Mouse (Mus musculus): Measurements from ENCODE around the gene Mrpl28. TPM values are rescaled to one million over a fixed set of nuclear protein-coding genes. Genes with fewer than 3 reads are reported as not detected.
"Not testable (repeated sequence)": the region's sequence is repeated elsewhere in the genome, so short reads cannot be mapped to it uniquely, and the experiment has no call there.

The Mrpl28 gene
- total and polyA plus RNA-seq, 3 experiments, result 131 to 154 (median 131) TPM

DNA sequence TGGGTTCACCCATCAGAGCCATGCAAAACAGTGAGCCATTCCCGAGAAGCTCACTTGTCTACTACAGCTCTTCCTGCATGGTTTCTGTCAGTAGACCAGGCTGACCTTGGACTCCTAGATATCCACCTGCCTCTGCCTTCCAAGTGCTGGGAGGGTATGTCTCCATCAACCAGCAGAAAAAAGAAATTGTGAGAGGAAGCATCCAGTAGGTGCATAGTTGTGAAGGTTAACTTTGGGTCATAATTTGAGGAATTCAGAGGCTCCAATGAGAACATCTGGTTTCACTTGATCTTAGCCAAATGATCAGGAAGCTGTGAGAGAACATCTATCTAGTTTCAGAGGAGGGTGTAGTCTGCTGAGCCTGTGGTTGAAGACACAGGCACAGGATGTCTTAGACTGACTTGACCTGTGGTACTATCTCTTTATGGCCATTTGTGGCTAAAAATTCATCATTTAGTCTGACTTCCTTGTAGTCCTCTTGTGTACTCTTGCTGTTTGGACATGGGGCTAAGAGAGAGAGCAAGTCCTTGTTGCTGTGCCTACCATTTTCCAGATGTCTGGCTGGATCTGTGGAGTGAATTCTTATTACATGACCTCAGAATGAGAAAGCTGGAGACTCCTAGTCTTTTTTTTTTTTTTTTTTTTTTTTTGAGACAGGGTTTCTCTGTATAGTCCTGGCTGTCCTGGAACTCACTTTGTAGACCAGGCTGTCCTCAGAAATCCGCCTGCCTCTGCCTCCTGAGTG, 28.8 kb downstream of the Mrpl28 start:
- H3K27me3 ChIP-seq (ENCODE audit: control insufficient read depth, insufficient read depth, low read length), result no peaks in the 10 kb centered on the region
- H3K4me3 ChIP-seq, result no peak overlapping the region
- intact Hi-C loops (cut with DNase I), result no loop called here
- WGBS, result 93% methylated on average over 2 of the region's 2 CpGs
- H3K9ac ChIP-seq (ENCODE audit: low read depth, low read length), result no peak overlapping the region
- H3K79me2 ChIP-seq (replicated peaks; ENCODE audit: control insufficient read depth, insufficient read depth, low read length), result peaks cover 9% of the 10 kb centered on the region
- no peak for DNase-seq
- H3K4me1 ChIP-seq (ENCODE audit: control insufficient read depth, insufficient read depth, low read length), result no peaks in the 10 kb centered on the region; the same call in 1 of the 2 replicates
- no peak for TF ChIP-seq POLR2A (IDR thresholded peaks at IDR 0.05; ENCODE audit: insufficient read depth, low read depth, low read length)
- no peak for TF ChIP-seq EP300 (IDR thresholded peaks at IDR 0.05; ENCODE audit: insufficient read depth, low read depth, low read length)
- no peak for TF ChIP-seq CTCF (IDR thresholded peaks at IDR 0.05)
- H3K27ac ChIP-seq, result no peak overlapping the region
- no peaks in the 10 kb centered on the region; the same call in 1 of the 2 replicates for H3K36me3 ChIP-seq (ENCODE audit: control insufficient read depth, insufficient read depth, low read length)

GRCm38 (mm10) chr17:26162736-26163135, 39.4 kb downstream of the Mrpl28 start:
- H3K4me1 ChIP-seq (ENCODE audit: control insufficient read depth, insufficient read depth, low read length), result no peaks in the 10 kb centered on the region
- WGBS, result 56% methylated on average over 1 of the region's 1 CpGs
- H3K27ac ChIP-seq, result peak overlapping the region; percentile 37; the same call in 1 of the 2 replicates
- no peak overlapping the region for H3K4me3 ChIP-seq
- no peak overlapping the region for H3K9ac ChIP-seq (ENCODE audit: low read depth, low read length)
- H3K79me2 ChIP-seq (replicated peaks; ENCODE audit: control insufficient read depth, insufficient read depth, low read length), result peaks cover 2% of the 10 kb centered on the region
- intact Hi-C loops (cut with DNase I), result no loop called here
- no peak for TF ChIP-seq CTCF (IDR thresholded peaks at IDR 0.05)
- TF ChIP-seq POLR2A (IDR thresholded peaks at IDR 0.05; ENCODE audit: insufficient read depth, low read depth, low read length), result no peak
- TF ChIP-seq EP300 (IDR thresholded peaks at IDR 0.05; ENCODE audit: insufficient read depth, low read depth, low read length), result no peak
- H3K27me3 ChIP-seq (ENCODE audit: control insufficient read depth, insufficient read depth, low read length), result no peaks in the 10 kb centered on the region
- no peak for DNase-seq
- peaks cover 11% of the 10 kb centered on the region for H3K36me3 ChIP-seq (ENCODE audit: control insufficient read depth, insufficient read depth, low read length)

DNA sequence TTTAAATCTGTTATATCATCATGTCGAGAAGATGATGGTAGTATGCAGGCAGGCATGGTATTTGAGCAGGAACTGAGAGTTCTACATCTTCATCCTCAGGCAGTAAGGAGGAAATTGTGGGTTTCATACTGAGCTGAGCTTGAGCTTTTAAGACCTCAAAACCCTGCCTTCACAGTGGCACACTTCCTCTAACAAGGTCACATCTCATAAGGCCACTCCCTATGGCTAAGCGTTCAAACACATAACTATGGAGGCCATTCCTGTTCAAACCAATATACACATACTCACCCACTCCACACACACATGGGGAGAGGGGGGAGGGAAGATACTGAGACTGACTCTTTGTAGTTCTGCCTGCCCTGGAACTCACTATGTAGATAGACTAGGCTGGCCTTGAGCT, 44.7 kb downstream of the Mrpl28 start:
- intact Hi-C loops (cut with DNase I), result no loop called here
- TF ChIP-seq POLR2A (IDR thresholded peaks at IDR 0.05; ENCODE audit: insufficient read depth, low read depth, low read length) (no peak), CTCF (IDR thresholded peaks at IDR 0.05) (no peak), EP300 (IDR thresholded peaks at IDR 0.05; ENCODE audit: insufficient read depth, low read depth, low read length) (no peak)
- Histone ChIP-seq H3K4me1 (ENCODE audit: control insufficient read depth, insufficient read depth, low read length) (peaks cover 2% of the 10 kb centered on the region), H3K27ac (no peak overlapping the region), H3K79me2 (replicated peaks; ENCODE audit: control insufficient read depth, insufficient read depth, low read length) (peaks cover 6% of the 10 kb centered on the region), H3K4me3 (no peak overlapping the region), H3K9ac (ENCODE audit: low read depth, low read length) (no peak overlapping the region), H3K27me3 (ENCODE audit: control insufficient read depth, insufficient read depth, low read length) (no peaks in the 10 kb centered on the region), H3K36me3 (ENCODE audit: control insufficient read depth, insufficient read depth, low read length) (peaks cover 6% of the 10 kb centered on the region; the same call in 1 of the 2 replicates)
- peak in 1 of 2 experiments; percentile 22 for DNase-seq
- whole genome bisulfite sequencing, result 78% methylated on average over 2 of the region's 2 CpGs

DNA sequence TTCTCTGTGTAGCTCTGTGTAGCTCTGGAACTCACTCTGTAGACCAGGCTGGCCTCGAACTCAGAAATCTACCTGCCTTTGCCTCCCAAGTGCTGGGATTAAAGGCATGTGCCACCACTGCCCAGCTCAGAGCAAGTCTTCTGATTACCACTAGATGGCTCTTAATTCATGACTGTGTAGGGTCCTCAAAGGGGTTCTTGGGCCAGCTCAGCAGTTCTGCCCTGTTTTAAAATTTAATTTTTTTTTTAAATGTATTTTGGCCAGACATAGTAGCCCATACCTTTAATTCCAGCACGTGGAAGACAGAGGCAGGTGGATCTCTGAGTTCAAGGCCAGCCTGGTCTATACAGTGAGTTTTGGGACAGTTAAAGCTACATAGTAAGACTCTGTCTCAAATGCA, 51.9 kb downstream of the Mrpl28 start:
- H3K27me3 ChIP-seq (ENCODE audit: control insufficient read depth, insufficient read depth, low read length); H3K79me2 ChIP-seq (replicated peaks; ENCODE audit: control insufficient read depth, insufficient read depth, low read length); intact Hi-C loops (cut with DNase I); DNase-seq; H3K4me1 ChIP-seq (ENCODE audit: control insufficient read depth, insufficient read depth, low read length); H3K27ac ChIP-seq; H3K36me3 ChIP-seq (ENCODE audit: control insufficient read depth, insufficient read depth, low read length); H3K4me3 ChIP-seq; H3K9ac ChIP-seq (ENCODE audit: low read depth, low read length): not testable (repeated sequence)
- whole genome bisulfite sequencing, result 87% methylated on average over 2 of the region's 2 CpGs
- peak; percentile 35 for TF ChIP-seq CTCF (IDR thresholded peaks at IDR 0.05)

Other genes with a start within 250 kb of the Mrpl28 start
- 10 to 100 TPM; 12.7 TPM for gene Mettl26, start 248.4 kb upstream of the Mrpl28 start, total RNA-seq (2021)
- gene Mettl26, start 248.4 kb upstream of the Mrpl28 start, polyA plus RNA-seq (2012; rRNA removed), result 24.8 and 30.5 TPM in 2 replicates
- gene Wfikkn1, start 242.6 kb upstream of the Mrpl28 start, total RNA-seq (2021), result under 1 TPM; 0.50 to 0.82 TPM
- 0.29 and 0.44 TPM in 2 replicates for gene Wfikkn1, start 242.6 kb upstream of the Mrpl28 start, polyA plus RNA-seq (2012; rRNA removed)
- 10 to 100 TPM; 15.2 to 17.6 TPM for gene Rab40c, start 203.8 kb upstream of the Mrpl28 start, total RNA-seq (2021)
- 20.5 and 33.8 TPM in 2 replicates for gene Rab40c, start 203.8 kb upstream of the Mrpl28 start, polyA plus RNA-seq (2012; rRNA removed)
- gene Pigq, start 178.6 kb upstream of the Mrpl28 start, total RNA-seq (2021), result 10 to 100 TPM; 40.8 to 48.7 TPM
- gene Pigq, start 178.6 kb upstream of the Mrpl28 start, polyA plus RNA-seq (2012; rRNA removed), result 74.7 and 115 TPM in 2 replicates
- gene Nhlrc4, start 178.5 kb upstream of the Mrpl28 start, total RNA-seq (2021), result under 1 TPM; 0.10 to 0.30 TPM
- gene Nhlrc4, start 178.5 kb upstream of the Mrpl28 start, polyA plus RNA-seq (2012; rRNA removed), result 0.15 and 2.8 TPM in 2 replicates
- under 1 TPM; 0.27 to 0.37 TPM for gene A930017K11Rik, start 170.9 kb upstream of the Mrpl28 start, total RNA-seq (2021)
- gene A930017K11Rik, start 170.9 kb upstream of the Mrpl28 start, polyA plus RNA-seq (2012; rRNA removed), result 0.44 and 0.61 TPM in 2 replicates
- gene Capn15, start 137.7 kb upstream of the Mrpl28 start, total RNA-seq (2021), result 1 to 10 TPM; 6.1 to 7.4 TPM
- gene Capn15, start 137.7 kb upstream of the Mrpl28 start, polyA plus RNA-seq (2012; rRNA removed), result 15.1 and 15.5 TPM in 2 replicates
- 10 to 100 TPM; 29.7 to 30.5 TPM for gene Rab11fip3, start 53.9 kb upstream of the Mrpl28 start, total RNA-seq (2021)
- gene Rab11fip3, start 53.9 kb upstream of the Mrpl28 start, polyA plus RNA-seq (2012; rRNA removed), result 29.3 and 33.1 TPM in 2 replicates
- 1 to 10 TPM; 9.2 to 9.5 TPM for gene Decr2, start 33.2 kb upstream of the Mrpl28 start, total RNA-seq (2021)
- 13.9 and 23.3 TPM in 2 replicates for gene Decr2, start 33.2 kb upstream of the Mrpl28 start, polyA plus RNA-seq (2012; rRNA removed)
- gene Nme4, start 27.9 kb upstream of the Mrpl28 start, total RNA-seq (2021), result 1 to 10 TPM; 3.7 to 4.4 TPM
- 13.8 and 21.4 TPM in 2 replicates for gene Nme4, start 27.9 kb upstream of the Mrpl28 start, polyA plus RNA-seq (2012; rRNA removed)
- gene Tmem8, start 10.2 kb upstream of the Mrpl28 start, total RNA-seq (2021), result 1 to 10 TPM; 3.8 to 5.3 TPM
- gene Tmem8, start 10.2 kb upstream of the Mrpl28 start, polyA plus RNA-seq (2012; rRNA removed), result 10.5 and 11.6 TPM in 2 replicates
- gene Axin1, start 15.2 kb downstream of the Mrpl28 start, total RNA-seq (2021), result 10 to 100 TPM; 16.5 to 18.2 TPM
- gene Axin1, start 15.2 kb downstream of the Mrpl28 start, polyA plus RNA-seq (2012; rRNA removed), result 7.6 and 9.1 TPM in 2 replicates
- gene Pdia2, start 75.6 kb downstream of the Mrpl28 start, total RNA-seq (2021), result not detected
- not detected in 2 replicates for gene Pdia2, start 75.6 kb downstream of the Mrpl28 start, polyA plus RNA-seq (2012; rRNA removed)
- under 1 TPM; 0.31 to 0.34 TPM for gene Rgs11, start 79.5 kb downstream of the Mrpl28 start, total RNA-seq (2021)
- 1.8 and 3.5 TPM in 2 replicates for gene Rgs11, start 79.5 kb downstream of the Mrpl28 start, polyA plus RNA-seq (2012; rRNA removed)
- gene Arhgdig, start 84.3 kb downstream of the Mrpl28 start, total RNA-seq (2021), result under 1 TPM; 0.36 to 0.47 TPM
- 1.00 and 1.5 TPM in 2 replicates for gene Arhgdig, start 84.3 kb downstream of the Mrpl28 start, polyA plus RNA-seq (2012; rRNA removed)
- 100 to 1,000 TPM; 113 to 128 TPM for gene Fam234a, start 120.7 kb downstream of the Mrpl28 start, total RNA-seq (2021)
- 93.1 and 118 TPM in 2 replicates for gene Fam234a, start 120.7 kb downstream of the Mrpl28 start, polyA plus RNA-seq (2012; rRNA removed)
- gene Luc7l, start 129.4 kb downstream of the Mrpl28 start, total RNA-seq (2021), result 10 to 100 TPM; 13.2 to 16.3 TPM
- gene Luc7l, start 129.4 kb downstream of the Mrpl28 start, polyA plus RNA-seq (2012; rRNA removed), result 13.6 and 22.9 TPM in 2 replicates